Mouse (Mus musculus) heart, postnatal 0 days (tissue): ENCODE measurements at regions not wholly inside any gene's neighbourhood (a gene's known extent, or its start where the extent isn't known, plus 50 kb on each side); places are given as distances from the start of the nearest gene placed in this dataset.

ENCODE experiments used
- ATAC-seq: fragments of 200-750 bp; cut with Nextera tagmentation; 2 replicates; pipeline ENCODE4 v1.8.0; 2017; ENCODE audit warnings: low read depth, moderate number of reproducible peaks, moderate library complexity; ENCODE audit not compliant: insufficient read depth
- DNase-seq: peaks from one replicate; pipeline ENCODE4 v3.0.0-alpha.2; 2016; ENCODE audit warnings: low spot score
- H3K27ac ChIP-seq: fragments of 300-500 bp; sonication (generic); 2 replicates; pipeline ENCODE4 v1.5.1; 2014; ENCODE audit warnings: low read depth, mild to moderate bottlenecking
- H3K27me3 ChIP-seq: fragments of 300-500 bp; sonication (generic); 2 replicates; pipeline ENCODE4 v1.6.1; 2014; ENCODE audit warnings: low read length, mixed read lengths; ENCODE audit not compliant: control insufficient read depth, insufficient read depth
- H3K36me3 ChIP-seq: fragments of 300-500 bp; sonication (generic); replicated peaks from 2 replicates; pipeline ENCODE4 v1.6.1; 2014; ENCODE audit warnings: low read length, mixed read lengths; ENCODE audit not compliant: control insufficient read depth, insufficient read depth
- H3K4me1 ChIP-seq: fragments of 300-500 bp; sonication (generic); 2 replicates; pipeline ENCODE4 v1.6.1; 2014; ENCODE audit warnings: antibody characterized with exemption; ENCODE audit not compliant: control insufficient read depth, insufficient read depth
- H3K4me2 ChIP-seq: fragments of 300-500 bp; sonication (generic); 2 replicates; pipeline ENCODE4 v1.6.1; 2014; ENCODE audit warnings: low read depth, mild to moderate bottlenecking, low read length, moderate library complexity
- H3K4me3 ChIP-seq: fragments of 300-500 bp; sonication (generic); 2 replicates; pipeline ENCODE4 v1.5.1; 2014; ENCODE audit warnings: low read depth, low read length
- H3K9ac ChIP-seq: fragments of 300-500 bp; sonication (generic); replicated peaks from 2 replicates; pipeline ENCODE4 v1.6.1; 2014; ENCODE audit warnings: low read depth, low read length, mixed read lengths
- H3K9me3 ChIP-seq: fragments of 300-500 bp; sonication (generic); replicated peaks from 2 replicates; pipeline ENCODE4 v1.6.1; 2016; ENCODE audit warnings: low read length; ENCODE audit not compliant: control insufficient read depth
- CTCF ChIP-seq: IDR thresholded peaks from 2 replicates; pipeline ENCODE4 v1.5.1; 2016; ENCODE audit warnings: antibody characterized with exemption, control low read depth, low read depth
- EP300 ChIP-seq: IDR thresholded peaks from 2 replicates; pipeline ENCODE4 v1.6.1; 2016; ENCODE audit warnings: antibody characterized with exemption, low read depth
- WGBS: fragments of 180-500 bp; shearing (Covaris S2); extraction: QIAGEN DNeasy Blood & Tissue Kit; methylation state at CpG from one replicate; pipeline ENCODE4 v1.1.7; 2014; 5-methylcytosine and 5-hydroxymethylcytosine counted together

GRCm38 (mm10) chr3:151000217-151000616 is 437.5 kb upstream of the Adgrl4 start:
- ATAC-seq: no peak
- no peak overlapping the region for H3K4me2 ChIP-seq

GRCm38 (mm10) chr3:151001881-151002412 is 435.7 kb upstream of the Adgrl4 start:
- H3K4me3 ChIP-seq: no peak overlapping the region
- no peaks in the 10 kb centered on the region for H3K27me3 ChIP-seq
- H3K9me3 ChIP-seq: no peaks in the 10 kb centered on the region
- peaks cover 4% of the 10 kb centered on the region; the same call in 1 of the 2 replicates for H3K4me1 ChIP-seq
- DNase-seq (peak; percentile 20), ATAC-seq (no peak)
- no peak overlapping the region for H3K9ac ChIP-seq
- no peaks in the 10 kb centered on the region for H3K36me3 ChIP-seq
- TF ChIP-seq EP300: no peak
- peak; percentile 57 for TF ChIP-seq CTCF
- H3K4me2 ChIP-seq: 0 out of 2 replicates have a peak overlapping the region, but pooled peaks have one; percentile 18
- 23% methylated on average over 6 of the region's 6 CpGs for WGBS
- no peak overlapping the region for H3K27ac ChIP-seq

More at GRCm38 (mm10) chr3:151000217-151000616, 437.5 kb upstream of the Adgrl4 start:
- H3K27me3 ChIP-seq: no peaks in the 10 kb centered on the region
- H3K4me1 ChIP-seq: peaks cover 4% of the 10 kb centered on the region; the same call in 1 of the 2 replicates
- H3K9ac ChIP-seq: no peak overlapping the region
- H3K9me3 ChIP-seq: no peaks in the 10 kb centered on the region
- TF ChIP-seq CTCF: no peak
- no peak for TF ChIP-seq EP300
- DNase-seq: no peak
- no peak overlapping the region for H3K27ac ChIP-seq
- 36% methylated on average over 5 of the region's 5 CpGs for WGBS
- no peak overlapping the region for H3K4me3 ChIP-seq
- no peaks in the 10 kb centered on the region for H3K36me3 ChIP-seq

DNA sequence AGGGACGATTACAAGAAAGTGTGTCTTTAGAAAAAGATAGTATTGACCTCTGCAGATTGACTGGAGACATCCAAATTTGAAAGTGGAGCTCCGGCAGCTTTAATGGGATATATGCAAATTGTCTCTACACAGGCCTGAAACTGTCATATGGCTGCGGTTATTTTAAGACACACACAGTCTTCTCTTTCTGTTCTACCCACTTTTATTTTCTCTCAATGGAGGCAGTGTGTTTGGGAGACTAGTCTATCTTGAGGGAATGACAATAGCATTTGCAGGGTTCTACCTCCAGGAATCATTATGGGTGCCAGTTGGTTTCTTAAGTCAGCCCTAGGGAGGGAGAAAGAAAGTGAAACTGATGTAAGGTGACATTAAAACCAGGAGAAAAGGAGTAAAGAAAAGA is 434.2 kb upstream of the Adgrl4 start:
- Histone ChIP-seq H3K9ac (no peak overlapping the region), H3K36me3 (no peaks in the 10 kb centered on the region), H3K4me3 (no peak overlapping the region), H3K27me3 (no peaks in the 10 kb centered on the region), H3K27ac (no peak overlapping the region), H3K4me2 (peak overlapping the region; percentile 39; the same call in 1 of the 2 replicates), H3K9me3 (no peaks in the 10 kb centered on the region), H3K4me1 (peaks cover 4% of the 10 kb centered on the region; the same call in 1 of the 2 replicates)
- no peak for TF ChIP-seq CTCF
- TF ChIP-seq EP300: no peak
- ATAC-seq: no peak
- 54% methylated on average over 3 of the region's 3 CpGs for WGBS
- no peak for DNase-seq

DNA sequence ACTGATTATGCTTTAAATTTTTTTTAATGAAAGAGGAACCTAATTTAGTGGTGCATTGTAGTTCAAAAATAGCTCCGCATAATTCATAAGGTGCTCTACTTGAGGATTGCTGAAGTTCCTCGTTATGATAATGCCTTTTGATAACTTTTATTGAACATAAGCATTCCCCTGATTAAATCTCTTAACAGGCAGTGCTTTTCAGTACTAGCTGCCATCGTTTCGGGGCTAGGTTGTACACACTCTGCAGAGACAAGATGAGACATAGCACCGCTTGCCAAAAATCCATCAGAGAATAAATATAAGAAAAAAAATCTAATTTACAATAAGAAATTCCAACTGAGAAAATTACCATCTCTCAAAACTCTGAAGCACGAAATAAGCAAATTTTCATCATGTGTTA is 433.7 kb upstream of the Adgrl4 start:
- Histone ChIP-seq H3K27ac (no peak overlapping the region), H3K4me3 (no peak overlapping the region), H3K9ac (no peak overlapping the region), H3K36me3 (no peaks in the 10 kb centered on the region), H3K9me3 (no peaks in the 10 kb centered on the region), H3K4me2 (no peak overlapping the region; the same call in 1 of the 2 replicates), H3K4me1 (peaks cover 4% of the 10 kb centered on the region; the same call in 1 of the 2 replicates), H3K27me3 (no peaks in the 10 kb centered on the region)
- ATAC-seq: no peak
- no peak for DNase-seq
- no peak for TF ChIP-seq EP300
- no peak for TF ChIP-seq CTCF
- 69% methylated on average over 6 of the region's 6 CpGs for WGBS

DNA sequence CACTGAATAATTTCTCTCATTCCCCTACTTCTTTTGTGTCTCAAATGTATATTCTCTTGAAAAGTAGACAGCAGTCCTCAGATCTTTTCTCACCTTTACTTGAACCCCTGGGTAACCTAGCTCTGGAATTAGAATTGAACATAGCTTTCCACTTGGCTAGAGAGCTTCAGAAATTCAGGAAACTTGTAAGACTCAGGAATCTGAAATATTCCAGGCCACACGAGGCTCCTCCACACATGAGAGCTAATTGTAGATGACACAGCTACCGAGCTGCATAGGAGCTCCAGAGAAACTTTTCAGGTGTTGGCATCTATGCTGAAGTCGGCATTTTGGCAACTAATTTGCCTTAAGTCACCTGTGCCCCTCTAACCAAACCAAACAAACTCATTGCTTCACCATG is 417.7 kb upstream of the Adgrl4 start:
- Histone ChIP-seq H3K9me3 (no peaks in the 10 kb centered on the region), H3K4me1 (no peaks in the 10 kb centered on the region), H3K4me3 (no peak overlapping the region), H3K4me2 (no peak overlapping the region), H3K27me3 (no peaks in the 10 kb centered on the region), H3K36me3 (no peaks in the 10 kb centered on the region), H3K27ac (no peak overlapping the region), H3K9ac (no peak overlapping the region)
- DNase-seq: no peak
- WGBS: 42% methylated on average over 3 of the region's 3 CpGs
- TF ChIP-seq EP300 (no peak), CTCF (no peak)
- ATAC-seq: no peak

DNA sequence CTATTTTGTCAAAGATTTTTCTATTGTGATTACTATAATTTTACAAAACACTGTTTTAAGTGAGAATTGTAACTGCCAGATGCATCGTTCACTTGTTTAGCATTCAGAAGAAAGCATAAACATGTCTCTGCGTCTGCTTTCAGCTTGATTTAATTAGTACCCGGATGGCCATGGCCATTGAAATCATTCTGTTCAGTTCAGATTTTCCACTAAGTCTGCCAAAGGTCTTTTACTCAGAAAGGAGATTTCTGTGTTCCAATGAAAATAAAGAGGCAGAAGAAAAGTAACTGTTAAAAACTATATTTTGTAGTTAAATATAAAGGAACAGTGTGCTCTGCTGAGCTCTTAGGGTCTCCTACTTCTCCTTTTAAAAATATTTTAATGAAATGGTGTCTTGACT is 380.2 kb upstream of the Adgrl4 start:
- no peak for DNase-seq
- Histone ChIP-seq H3K36me3 (no peaks in the 10 kb centered on the region), H3K4me3 (no peak overlapping the region), H3K4me1 (no peaks in the 10 kb centered on the region), H3K4me2 (no peak overlapping the region), H3K9me3 (no peaks in the 10 kb centered on the region), H3K9ac (no peak overlapping the region), H3K27ac (no peak overlapping the region), H3K27me3 (no peaks in the 10 kb centered on the region)
- WGBS: 69% methylated on average over 3 of the region's 3 CpGs
- TF ChIP-seq EP300 (no peak), CTCF (no peak)
- no peak for ATAC-seq
